Mouse (Mus musculus): Measurements from ENCODE around the gene Ano1.

Gene Ano1

GRCm38 (mm10) chr7:144636000-144636399, 115.8 kb downstream of the Ano1 start:
- peak; percentile 52 to 53 for DNase-seq (ENCODE audit: low spot score in 2 of 2)

GRCm38 (mm10) chr7:144634875-144635274, 116.9 kb downstream of the Ano1 start:
- no peak for DNase-seq (ENCODE audit: low spot score in 2 of 2)

GRCm38 (mm10) chr7:144634450-144634849, 117.3 kb downstream of the Ano1 start:
- no peak for DNase-seq (ENCODE audit: low spot score in 2 of 2)

- no peak for DNase-seq (ENCODE audit: low spot score in 2 of 2)
These were observed 119.5 kb downstream of the Ano1 start for GRCm38 (mm10) chr7:144632321-144632720.

- DNase-seq (ENCODE audit: low spot score in 2 of 2) = no peak
These were observed 121.2 kb downstream of the Ano1 start for GRCm38 (mm10) chr7:144630622-144631021.

GRCm38 (mm10) chr7:144628334-144628915, 123.3 kb downstream of the Ano1 start:
- no peak for DNase-seq (ENCODE audit: low spot score in 2 of 2)

GRCm38 (mm10) chr7:144627606-144628333, 124.0 kb downstream of the Ano1 start:
- DNase-seq (ENCODE audit: low spot score in 2 of 2) = no peak

- no peak for DNase-seq (ENCODE audit: low spot score in 2 of 2)
These were observed 125.7 kb downstream of the Ano1 start for GRCm38 (mm10) chr7:144626042-144626441.

- DNase-seq (ENCODE audit: low spot score in 2 of 2) = peak in 1 of 2 experiments; percentile 37
These were observed 130.8 kb downstream of the Ano1 start for GRCm38 (mm10) chr7:144620721-144621681.

- no peak for DNase-seq (ENCODE audit: low spot score in 2 of 2)
These were observed 131.5 kb downstream of the Ano1 start for GRCm38 (mm10) chr7:144620315-144620714.

GRCm38 (mm10) chr7:144615343-144615742, 136.4 kb downstream of the Ano1 start:
- no peak for DNase-seq (ENCODE audit: low spot score in 2 of 2)

GRCm38 (mm10) chr7:144612829-144613228, 138.9 kb downstream of the Ano1 start:
- no peak for DNase-seq (ENCODE audit: low spot score in 2 of 2)

GRCm38 (mm10) chr7:144612351-144612750, 139.4 kb downstream of the Ano1 start:
- peak in 1 of 2 experiments; percentile 62 for DNase-seq (ENCODE audit: low spot score in 2 of 2)

GRCm38 (mm10) chr7:144611595-144611994, 140.2 kb downstream of the Ano1 start:
- DNase-seq (ENCODE audit: low spot score in 2 of 2) = peak; percentile 43 to 54

- no peak for DNase-seq (ENCODE audit: low spot score in 2 of 2)
These were observed 142.2 kb downstream of the Ano1 start for GRCm38 (mm10) chr7:144609568-144609967.

- no peak for DNase-seq (ENCODE audit: low spot score in 2 of 2)
These were observed 143.9 kb downstream of the Ano1 start for GRCm38 (mm10) chr7:144607862-144608261.

GRCm38 (mm10) chr7:144604735-144605134, 147.0 kb downstream of the Ano1 start:
- DNase-seq (ENCODE audit: low spot score in 2 of 2) = no peak

GRCm38 (mm10) chr7:144604291-144604690, 147.5 kb downstream of the Ano1 start:
- no peak for DNase-seq (ENCODE audit: low spot score in 2 of 2)

- no peak for DNase-seq (ENCODE audit: low spot score in 2 of 2)
These were observed 151.4 kb downstream of the Ano1 start for GRCm38 (mm10) chr7:144600333-144600900.

- DNase-seq (ENCODE audit: low spot score in 2 of 2) = no peak
These were observed 162.3 kb downstream of the Ano1 start for GRCm38 (mm10) chr7:144589508-144589907.

- peak in 1 of 2 experiments; percentile 28 for DNase-seq (ENCODE audit: low spot score in 2 of 2)
These were observed 164.5 kb downstream of the Ano1 start for GRCm38 (mm10) chr7:144587291-144587690.

GRCm38 (mm10) chr7:144585648-144586047, 166.1 kb downstream of the Ano1 start:
- peak; percentile 63 to 68 for DNase-seq (ENCODE audit: low spot score in 2 of 2)
